Mouse (Mus musculus) kidney, adult 2 months (tissue): ENCODE data around the gene Gm5617.

Source experiments
- CTCF ChIP-seq: fragments of 200-500 bp; conservative IDR thresholded peaks from 2 replicates; pipeline ENCODE4 v1.5.1; 2011; ENCODE audit warnings: low read depth, mild to moderate bottlenecking, control low read depth, low read length, moderate library complexity, mixed read lengths; ENCODE audit not compliant: insufficient read depth, insufficient read length
- POLR2A ChIP-seq: fragments of 200-500 bp; IDR thresholded peaks from one replicate; pipeline ENCODE4 v1.6.1; 2011; ENCODE audit warnings: low read depth, low read length, control low read depth

- TF ChIP-seq CTCF (peak; percentile 25; the same call in 1 of the 2 replicates), POLR2A (no peak)
Measured at GRCm38 (mm10) chr9:48458879-48459278, 36.4 kb upstream of the Gm5617 start.
